Mouse (Mus musculus): ENCODE data around the gene Klk6. TPM values are rescaled to one million over a fixed set of nuclear protein-coding genes. Genes with fewer than 3 reads are reported as not detected.

Gene Klk6
- total RNA-seq, 2 experiments from 2014 or later = 2.0 TPM; not detected in 1

GRCm38 (mm10) chr7:43829006-43829405, 4.7 kb downstream of the Klk6 start:
- H3K4me3 ChIP-seq = no peak overlapping the region
- intact Hi-C loops (cut with DNase I) = no loop called here
- H3K27ac ChIP-seq = no peak overlapping the region
- no peak for TF ChIP-seq CTCF (IDR thresholded peaks at IDR 0.05)
- no peak for DNase-seq (ENCODE audit: extremely low spot score in 1 of 2, low spot score in 2 of 2)

- no peak within 1 kb of the TSS for H3K4me3 ChIP-seq
- H3K27ac ChIP-seq = no peak within 1 kb of the TSS
- no peak for TF ChIP-seq CTCF (IDR thresholded peaks at IDR 0.05)
- intact Hi-C loops (cut with DNase I) = no loop called here
- no peak for DNase-seq (ENCODE audit: extremely low spot score in 1 of 2, low spot score in 2 of 2)
These were observed 17.4 kb downstream of the Klk6 start, which contains the start of gene Klk5 for GRCm38 (mm10) chr7:43841701-43842100. Klk5 (plus strand) TSS chr7:43841971.

- Histone ChIP-seq H3K4me3 (no peak overlapping the region), H3K27ac (no peak overlapping the region)
- no peak for TF ChIP-seq CTCF (IDR thresholded peaks at IDR 0.05)
- no peak for DNase-seq (ENCODE audit: extremely low spot score in 1 of 2, low spot score in 2 of 2)
- intact Hi-C loops (cut with DNase I) = no loop called here
These were observed 19.5 kb downstream of the Klk6 start for GRCm38 (mm10) chr7:43843801-43844200.

- DNase-seq (ENCODE audit: extremely low spot score in 1 of 2, low spot score in 2 of 2) = no peak
- Histone ChIP-seq H3K4me3 (no peak overlapping the region), H3K27ac (no peak overlapping the region)
- no peak for TF ChIP-seq CTCF (IDR thresholded peaks at IDR 0.05)
- intact Hi-C loops (cut with DNase I) = no loop called here
These were observed 27.3 kb downstream of the Klk6 start for GRCm38 (mm10) chr7:43851616-43852015.

DNA sequence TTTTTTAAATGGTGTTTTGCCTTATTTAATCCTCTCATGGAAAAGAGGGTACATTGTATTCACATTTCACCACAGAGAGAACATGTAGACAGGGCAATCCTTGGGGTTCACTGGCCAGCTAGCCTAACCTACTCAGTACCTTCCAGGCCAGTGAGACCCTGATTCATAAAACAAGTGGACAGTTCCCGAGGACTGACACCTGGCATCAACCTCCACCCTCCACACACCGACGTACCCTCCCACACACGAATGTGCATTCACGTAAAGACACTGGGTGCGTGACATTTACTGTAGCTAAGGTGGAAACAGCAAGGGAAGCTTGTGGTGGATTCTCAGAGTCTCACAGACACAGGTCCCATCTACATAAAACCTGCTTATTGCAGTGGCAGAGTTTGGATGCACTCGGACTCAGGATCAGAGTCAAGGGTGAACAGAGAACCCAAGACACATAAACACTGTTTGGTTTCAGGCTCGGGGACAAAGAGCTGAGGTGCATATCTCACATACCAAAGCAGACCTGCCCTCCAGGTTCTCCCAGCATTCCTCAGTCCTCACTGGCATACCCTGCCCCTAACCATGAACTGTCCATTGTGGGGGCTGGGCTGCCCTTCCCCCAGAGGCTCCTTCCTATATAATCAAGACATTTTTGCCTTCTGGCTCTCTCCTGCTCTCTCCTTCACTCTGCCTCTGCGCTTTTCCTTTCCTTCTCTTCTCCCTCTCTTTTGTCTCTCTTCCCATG, 30.5 kb downstream of the Klk6 start:
- no peak for DNase-seq (ENCODE audit: extremely low spot score in 1 of 2, low spot score in 2 of 2)
- intact Hi-C loops (cut with DNase I) = no loop called here

DNA sequence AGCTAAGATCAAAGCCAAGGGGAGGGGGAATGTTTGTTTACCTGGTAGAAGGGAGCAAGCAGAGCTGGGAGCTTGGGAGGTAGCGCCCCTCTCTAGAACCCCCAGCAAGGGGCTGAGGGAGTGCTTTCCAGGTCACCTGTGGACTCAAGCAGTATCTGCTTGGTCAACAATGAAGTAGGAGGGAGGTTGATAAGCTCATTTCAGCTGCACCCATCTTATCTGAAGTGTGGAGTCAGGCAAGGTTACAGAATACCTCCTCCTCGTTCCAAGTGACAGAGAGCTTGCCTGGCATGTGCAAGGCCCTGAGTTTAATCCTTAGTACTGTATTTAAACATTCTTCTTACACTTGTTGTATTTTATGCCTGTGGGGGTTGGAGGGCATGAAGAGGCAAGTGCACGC, 31.4 kb downstream of the Klk6 start:
- no peak for TF ChIP-seq CTCF (IDR thresholded peaks at IDR 0.05)
- Histone ChIP-seq H3K27ac (no peak overlapping the region), H3K4me3 (no peak overlapping the region)
- DNase-seq (ENCODE audit: extremely low spot score in 1 of 2, low spot score in 2 of 2) = no peak
- intact Hi-C loops (cut with DNase I) = no loop called here

More for the DNA sequence above, 30.5 kb downstream of the Klk6 start:
- no peak for TF ChIP-seq CTCF (IDR thresholded peaks at IDR 0.05)
- Histone ChIP-seq H3K4me3 (no peak overlapping the region), H3K27ac (no peak overlapping the region)

DNA sequence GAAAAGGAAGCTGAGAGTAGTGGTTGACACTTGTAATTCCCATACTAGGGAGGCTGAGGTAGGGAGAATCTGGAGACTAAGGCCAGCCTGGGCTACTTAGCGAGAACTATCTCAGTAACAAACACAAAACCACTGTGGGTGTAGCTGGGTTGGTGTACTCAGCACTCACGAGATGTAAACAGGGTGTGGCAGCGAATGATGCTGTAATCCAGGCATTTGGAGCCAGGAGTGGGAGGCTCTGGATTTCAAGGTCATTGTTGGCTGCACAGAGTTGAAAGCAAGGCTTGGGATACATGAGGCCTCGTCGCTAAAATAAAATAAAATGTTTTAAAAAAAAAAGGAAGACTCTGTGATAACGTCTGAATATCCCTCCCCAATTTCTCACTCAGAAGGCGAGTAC, 32.0 kb downstream of the Klk6 start:
- Histone ChIP-seq H3K27ac (no peak overlapping the region), H3K4me3 (no peak overlapping the region)
- DNase-seq (ENCODE audit: extremely low spot score in 1 of 2, low spot score in 2 of 2) = no peak
- intact Hi-C loops (cut with DNase I) = no loop called here
- TF ChIP-seq CTCF (IDR thresholded peaks at IDR 0.05) = no peak

DNA sequence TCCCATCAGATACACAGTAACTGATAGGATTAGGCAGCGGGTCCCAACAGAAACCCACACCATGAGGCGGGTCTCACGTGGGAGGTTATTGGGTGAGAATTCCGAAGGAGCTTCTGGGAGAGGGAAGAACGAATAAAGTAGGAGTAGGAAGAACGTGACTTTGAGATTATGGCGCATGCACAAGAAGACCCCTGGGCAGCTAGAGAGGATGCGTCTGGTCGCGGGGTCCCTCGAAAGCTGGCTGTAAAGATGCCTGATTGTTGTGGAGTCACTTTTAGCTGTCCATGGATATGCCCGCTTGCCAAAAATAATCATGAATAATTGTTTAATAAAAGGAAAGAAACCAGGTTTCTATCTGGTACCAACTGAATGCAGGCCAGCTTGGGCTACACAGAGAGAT, 33.2 kb downstream of the Klk6 start:
- Histone ChIP-seq H3K4me3 (no peak overlapping the region), H3K27ac (no peak overlapping the region)
- DNase-seq (ENCODE audit: extremely low spot score in 1 of 2, low spot score in 2 of 2) = no peak
- intact Hi-C loops (cut with DNase I) = no loop called here
- TF ChIP-seq CTCF (IDR thresholded peaks at IDR 0.05) = no peak

- Histone ChIP-seq H3K27ac (no peak overlapping the region), H3K4me3 (no peak overlapping the region)
- no peak for TF ChIP-seq CTCF (IDR thresholded peaks at IDR 0.05)
- no peak for DNase-seq (ENCODE audit: extremely low spot score in 1 of 2, low spot score in 2 of 2)
- intact Hi-C loops (cut with DNase I) = no loop called here
These were observed 36.1 kb downstream of the Klk6 start for GRCm38 (mm10) chr7:43860411-43860810.

GRCm38 (mm10) chr7:43873237-43873636, 48.9 kb downstream of the Klk6 start:
- peak; percentile 54 to 74 for DNase-seq (ENCODE audit: extremely low spot score in 1 of 2, low spot score in 2 of 2)
- H3K4me3 ChIP-seq = no peak overlapping the region
- intact Hi-C loops (cut with DNase I) = loop anchor here (5.0 kb wide), 1 partner anchor 81 kb away; the partner anchor contains the start of gene Klk9

GRCm38 (mm10) chr7:43873674-43874073, 49.4 kb downstream of the Klk6 start:
- Histone ChIP-seq H3K4me3 (no peak overlapping the region), H3K27ac (no peak overlapping the region)
- intact Hi-C loops (cut with DNase I) = loop anchor here (5.0 kb wide), 1 partner anchor 81 kb away; the partner anchor contains the start of gene Klk9
- no peak for DNase-seq (ENCODE audit: extremely low spot score in 1 of 2, low spot score in 2 of 2)
- no peak for TF ChIP-seq CTCF (IDR thresholded peaks at IDR 0.05)

More at GRCm38 (mm10) chr7:43873237-43873636, 48.9 kb downstream of the Klk6 start:
- peak; percentile 84 for TF ChIP-seq CTCF (IDR thresholded peaks at IDR 0.05)
- H3K27ac ChIP-seq = no peak overlapping the region

DNA sequence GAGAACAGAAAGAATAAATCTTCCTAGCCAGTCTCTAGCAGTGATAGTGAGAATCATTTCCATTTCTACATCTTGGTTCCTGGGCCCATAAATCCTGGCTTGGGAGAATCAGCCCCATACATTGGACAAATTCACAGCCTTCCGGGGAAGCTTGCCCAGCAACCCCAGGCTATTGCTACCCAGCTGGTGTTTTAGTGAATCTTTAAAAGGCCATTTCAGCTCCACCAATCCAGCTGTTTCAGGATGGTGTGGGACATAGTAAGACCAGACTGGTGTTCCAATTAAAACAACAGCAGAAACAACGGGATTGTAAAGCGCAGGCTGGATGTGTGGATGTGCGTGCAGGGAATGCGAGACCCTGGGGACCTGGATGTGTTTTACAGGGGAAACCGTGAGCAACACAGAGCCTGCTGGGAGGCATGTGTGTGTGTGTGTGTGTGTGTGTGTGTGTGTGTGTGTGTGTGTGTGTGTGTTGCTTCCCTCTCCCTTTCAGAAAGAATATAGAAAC, 50.6 kb downstream of the Klk6 start:
- intact Hi-C loops (cut with DNase I) = loop anchor here (5.0 kb wide), 1 partner anchor 83 kb away; the partner anchor contains the start of gene Klk9
- H3K4me3 ChIP-seq = no peak overlapping the region
- no peak for DNase-seq (ENCODE audit: extremely low spot score in 1 of 2, low spot score in 2 of 2)
- no peak overlapping the region for H3K27ac ChIP-seq
- TF ChIP-seq CTCF (IDR thresholded peaks at IDR 0.05) = no peak

DNA sequence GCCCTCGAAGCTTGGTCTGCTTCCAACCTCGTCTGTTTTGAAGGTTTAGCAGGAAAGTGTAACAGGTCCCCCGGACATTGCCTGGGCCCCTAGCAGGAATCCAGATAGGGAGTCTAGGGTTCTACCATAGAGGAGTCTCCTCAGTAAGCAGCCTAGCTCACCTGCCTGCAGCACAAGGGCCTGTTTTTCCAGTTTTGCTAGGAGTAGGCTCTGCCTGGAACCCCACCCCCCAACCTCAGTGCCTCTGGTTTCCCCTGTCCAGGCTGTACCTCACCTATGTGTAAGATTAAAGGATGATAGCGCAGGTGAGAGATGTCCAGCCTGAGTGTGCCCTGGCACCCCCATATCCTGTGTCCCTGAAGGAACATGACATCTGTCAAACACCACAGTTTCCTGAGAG, 52.1 kb downstream of the Klk6 start:
- no peak for DNase-seq (ENCODE audit: extremely low spot score in 1 of 2, low spot score in 2 of 2)
- no peak overlapping the region for H3K4me3 ChIP-seq
- no peak overlapping the region for H3K27ac ChIP-seq
- intact Hi-C loops (cut with DNase I) = no loop called here
- no peak for TF ChIP-seq CTCF (IDR thresholded peaks at IDR 0.05)
